Mouse (Mus musculus) kidney, adult 2 months (tissue): ENCODE results near the gene Macrod2.

Experiments
- CTCF ChIP-seq: fragments of 200-500 bp; conservative IDR thresholded peaks from 2 replicates; pipeline ENCODE4 v1.5.1; 2011; ENCODE audit warnings: low read depth, mild to moderate bottlenecking, control low read depth, low read length, moderate library complexity, mixed read lengths; ENCODE audit not compliant: insufficient read depth, insufficient read length
- POLR2A ChIP-seq: fragments of 200-500 bp; IDR thresholded peaks from one replicate; pipeline ENCODE4 v1.6.1; 2011; ENCODE audit warnings: low read depth, low read length, control low read depth

DNA sequence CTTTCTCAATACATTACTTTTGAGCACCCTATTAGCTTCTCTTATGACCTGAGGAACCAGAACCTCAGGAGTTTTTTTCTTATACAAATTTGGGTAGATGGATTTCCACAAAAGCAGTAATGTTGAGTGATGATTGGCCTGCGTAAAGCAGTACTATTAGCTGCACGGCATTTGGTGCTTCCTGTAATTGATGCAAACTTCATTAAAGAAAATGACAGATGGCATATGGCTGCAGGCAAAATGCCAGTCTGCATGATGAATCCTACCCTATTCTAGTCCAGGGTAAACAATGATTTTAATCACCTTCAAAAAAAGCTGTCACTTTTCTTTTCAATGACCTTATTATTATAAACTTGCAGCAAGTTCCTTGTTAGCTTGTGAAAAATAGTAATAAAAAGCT lies 822.4 kb downstream of the Macrod2 start:
- TF ChIP-seq CTCF = no peak
- TF ChIP-seq POLR2A = no peak
